Comparison of ENCODE assay signal across 11 mouse cellular contexts in genomic region chr9:107901627-107901914, GRCm38 (mm10). TPM values are rescaled to one million over a fixed set of nuclear protein-coding genes. Genes with fewer than 3 reads are reported as not detected.
DNase-seq lines count a peak whose midpoint lies in the region; ATAC-seq lines count a peak whose summit lies in the region.
"Had no signal": no experiment of that assay in that cellular context is flagged by ENCODE, and none has a peak within 500 bp of the region (broad histone marks: within the 10 kb centered on the region; RNA-seq: fewer than 3 reads in every experiment).

No protein-coding gene starts in this region.

- no peak for DNase-seq in lung, postnatal 4 days
- DNase-seq in adrenal gland, adult 18-20 months (ENCODE audit: low spot score in 2 of 2): no peak
- no peak for DNase-seq in Muller cell, postnatal 12 days (ENCODE audit: inconsistent ontology term)
- no peak for DNase-seq in spleen, postnatal 36 days (ENCODE audit: low spot score in 2 of 2)
- DNase-seq: gastrocnemius, postnatal 25 days had no signal

- ATAC-seq in lung, embryonic 15.5 days (ENCODE audit: borderline replicate concordance, extremely low read depth, low FRiP score, low TSS enrichment): no peak
- ATAC-seq in forebrain, embryonic 15.5 days (replicated peaks): no peak
- no peak for ATAC-seq in limb, embryonic 15.5 days (ENCODE audit: insufficient number of reproducible peaks, low FRiP score, low TSS enrichment, low read depth)
- no peak for ATAC-seq in stomach, embryonic 15.5 days (ENCODE audit: insufficient read depth, low FRiP score, low read depth)
- ATAC-seq: Patski had no signal

- H3K36me3 ChIP-seq in lung, embryonic 15.5 days: no peaks in the 10 kb centered on the region; the same call in 1 of the 2 replicates
- peaks cover 18% of the 10 kb centered on the region; the same call in 1 of the 2 replicates for H3K36me3 ChIP-seq in forebrain, embryonic 15.5 days
- peaks cover 38% of the 10 kb centered on the region for H3K36me3 ChIP-seq in limb, embryonic 15.5 days
- H3K36me3 ChIP-seq in stomach, embryonic 15.5 days: 0 out of 2 replicates have a peak, but pooled peaks cover 3% of the 10 kb centered on the region

- H3K4me1 ChIP-seq in lung, embryonic 15.5 days: peaks cover 11% of the 10 kb centered on the region
- peaks cover 13% of the 10 kb centered on the region for H3K4me1 ChIP-seq in forebrain, embryonic 15.5 days
- H3K4me1 ChIP-seq in limb, embryonic 15.5 days: peaks cover 33% of the 10 kb centered on the region
- H3K4me1 ChIP-seq in stomach, embryonic 15.5 days: peaks cover 18% of the 10 kb centered on the region

- H3K4me3 ChIP-seq in lung, embryonic 15.5 days: peak overlapping the region; percentile 27; the same call in 1 of the 2 replicates
- peak overlapping the region; percentile 37 for H3K4me3 ChIP-seq in forebrain, embryonic 15.5 days
- peak overlapping the region; percentile 32; the same call in 1 of the 2 replicates for H3K4me3 ChIP-seq in limb, embryonic 15.5 days
- H3K4me3 ChIP-seq in stomach, embryonic 15.5 days (replicated peaks): no peak overlapping the region

- H3K9me3 ChIP-seq in lung, embryonic 15.5 days: no peaks in the 10 kb centered on the region
- no peaks in the 10 kb centered on the region for H3K9me3 ChIP-seq in forebrain, embryonic 15.5 days
- H3K9me3 ChIP-seq in limb, embryonic 15.5 days: no peaks in the 10 kb centered on the region
- H3K9me3 ChIP-seq in stomach, embryonic 15.5 days: no peaks in the 10 kb centered on the region

- no peak overlapping the region for H3K9ac ChIP-seq in lung, embryonic 15.5 days
- H3K9ac ChIP-seq in forebrain, embryonic 15.5 days (replicated peaks): no peak overlapping the region; the same call in 1 of the 2 replicates
- no peak overlapping the region for H3K9ac ChIP-seq in limb, embryonic 15.5 days
- no peak overlapping the region for H3K9ac ChIP-seq in stomach, embryonic 15.5 days

- H3K27me3 ChIP-seq in lung, embryonic 15.5 days: peaks cover 12% of the 10 kb centered on the region; the same call in 1 of the 2 replicates
- H3K27me3 ChIP-seq in forebrain, embryonic 15.5 days: no peaks in the 10 kb centered on the region
- H3K27me3 ChIP-seq in limb, embryonic 15.5 days: peaks cover 20% of the 10 kb centered on the region
- 0 out of 2 replicates have a peak, but pooled peaks cover 12% of the 10 kb centered on the region for H3K27me3 ChIP-seq in stomach, embryonic 15.5 days (replicated peaks)
- H3K27me3 ChIP-seq: Patski had no signal

- H3K4me2 ChIP-seq in lung, embryonic 15.5 days: peak overlapping the region; percentile 59
- H3K4me2 ChIP-seq in forebrain, embryonic 15.5 days (replicated peaks): peak overlapping the region; percentile 53
- peak overlapping the region; percentile 50 for H3K4me2 ChIP-seq in limb, embryonic 15.5 days
- H3K4me2 ChIP-seq in stomach, embryonic 15.5 days: peak overlapping the region; percentile 61

- WGBS in lung, embryonic 15.5 days: 20% methylated on average over 17 of the region's 17 CpGs
- 9% methylated on average over 17 of the region's 17 CpGs for WGBS in forebrain, embryonic 15.5 days
- 15% methylated on average over 17 of the region's 17 CpGs for WGBS in limb, embryonic 15.5 days
- 29% methylated on average over 17 of the region's 17 CpGs for WGBS in stomach, embryonic 15.5 days

- H3K27ac ChIP-seq in lung, embryonic 15.5 days: no peak overlapping the region
- no peak overlapping the region for H3K27ac ChIP-seq in forebrain, embryonic 15.5 days (replicated peaks)
- no peak overlapping the region for H3K27ac ChIP-seq in limb, embryonic 15.5 days
- H3K27ac ChIP-seq in stomach, embryonic 15.5 days: no peak overlapping the region

RNA-seq across cellular contexts. Expression of gene Mst1r, which starts 5.1 kb away (rescaled TPM):
- polyA plus RNA-seq in lung, embryonic 15.5 days (2015; fragmentation: Nextera tagmentation; extraction: Ambion mirVana): 4.4 TPM in 2 replicates
- polyA plus RNA-seq in forebrain, embryonic 15.5 days (2015; fragmentation: Nextera tagmentation; extraction: Ambion mirVana): 1.0 and 1.9 TPM in 2 replicates
- polyA plus RNA-seq in limb, embryonic 15.5 days (2015; fragmentation: Nextera tagmentation; extraction: Ambion mirVana): 7.0 and 10.3 TPM in 2 replicates
- 10.8 TPM in 2 replicates for polyA plus RNA-seq in stomach, embryonic 15.5 days (2015; fragmentation: Nextera tagmentation; extraction: Ambion mirVana)
- total RNA-seq in adrenal gland, adult 18-20 months (2021): 10 to 100 TPM; 10.8 to 11.4 TPM

RNA-seq across cellular contexts. Expression of gene Mon1a, which starts 13.6 kb away (rescaled TPM):
- 11.0 and 12.6 TPM in 2 replicates for polyA plus RNA-seq in lung, embryonic 15.5 days (2015; fragmentation: Nextera tagmentation; extraction: Ambion mirVana)
- polyA plus RNA-seq in forebrain, embryonic 15.5 days (2015; fragmentation: Nextera tagmentation; extraction: Ambion mirVana): 24.0 and 24.5 TPM in 2 replicates
- 15.9 and 16.9 TPM in 2 replicates for polyA plus RNA-seq in limb, embryonic 15.5 days (2015; fragmentation: Nextera tagmentation; extraction: Ambion mirVana)
- 19.4 and 21.0 TPM in 2 replicates for polyA plus RNA-seq in stomach, embryonic 15.5 days (2015; fragmentation: Nextera tagmentation; extraction: Ambion mirVana)
- total RNA-seq in adrenal gland, adult 18-20 months (2021): 10 to 100 TPM; 18.8 to 21.5 TPM

RNA-seq across cellular contexts. Expression of gene Actl11, which starts 26.7 kb away (rescaled TPM):
- not detected in 2 replicates for polyA plus RNA-seq in lung, embryonic 15.5 days (2015; fragmentation: Nextera tagmentation; extraction: Ambion mirVana)
- polyA plus RNA-seq in forebrain, embryonic 15.5 days (2015; fragmentation: Nextera tagmentation; extraction: Ambion mirVana): not detected in 2 replicates
- not detected in 2 replicates for polyA plus RNA-seq in limb, embryonic 15.5 days (2015; fragmentation: Nextera tagmentation; extraction: Ambion mirVana)
- polyA plus RNA-seq in stomach, embryonic 15.5 days (2015; fragmentation: Nextera tagmentation; extraction: Ambion mirVana): not detected in 2 replicates
- total RNA-seq in adrenal gland, adult 18-20 months (2021): not detected
- total RNA-seq: gastrocnemius, postnatal 25 days; left cerebral cortex, adult 8-10 months had no signal
- polyA plus RNA-seq: Patski had no signal

RNA-seq across cellular contexts. Expression of gene Rbm6, which starts 28.5 kb away (rescaled TPM):
- polyA plus RNA-seq in lung, embryonic 15.5 days (2015; fragmentation: Nextera tagmentation; extraction: Ambion mirVana): 68.7 and 74.0 TPM in 2 replicates
- polyA plus RNA-seq in forebrain, embryonic 15.5 days (2015; fragmentation: Nextera tagmentation; extraction: Ambion mirVana): 115 and 125 TPM in 2 replicates
- polyA plus RNA-seq in limb, embryonic 15.5 days (2015; fragmentation: Nextera tagmentation; extraction: Ambion mirVana): 71.7 and 72.2 TPM in 2 replicates
- polyA plus RNA-seq in stomach, embryonic 15.5 days (2015; fragmentation: Nextera tagmentation; extraction: Ambion mirVana): 67.4 and 76.2 TPM in 2 replicates
- total RNA-seq in adrenal gland, adult 18-20 months (2021): 10 to 100 TPM; 48.3 to 52.8 TPM

RNA-seq across cellular contexts. Expression of gene Camkv, which starts 33.9 kb away (rescaled TPM):
- 2.8 and 3.1 TPM in 2 replicates for polyA plus RNA-seq in lung, embryonic 15.5 days (2015; fragmentation: Nextera tagmentation; extraction: Ambion mirVana)
- polyA plus RNA-seq in forebrain, embryonic 15.5 days (2015; fragmentation: Nextera tagmentation; extraction: Ambion mirVana): 79.1 and 83.4 TPM in 2 replicates
- 5.8 and 6.7 TPM in 2 replicates for polyA plus RNA-seq in limb, embryonic 15.5 days (2015; fragmentation: Nextera tagmentation; extraction: Ambion mirVana)
- polyA plus RNA-seq in stomach, embryonic 15.5 days (2015; fragmentation: Nextera tagmentation; extraction: Ambion mirVana): 3.0 and 3.1 TPM in 2 replicates
- total RNA-seq in adrenal gland, adult 18-20 months (2021): 1 to 10 TPM; 4.2 to 6.2 TPM
